Mouse (Mus musculus): ENCODE measurements around the gene Dhrs7b.

Gene Dhrs7b

DNA sequence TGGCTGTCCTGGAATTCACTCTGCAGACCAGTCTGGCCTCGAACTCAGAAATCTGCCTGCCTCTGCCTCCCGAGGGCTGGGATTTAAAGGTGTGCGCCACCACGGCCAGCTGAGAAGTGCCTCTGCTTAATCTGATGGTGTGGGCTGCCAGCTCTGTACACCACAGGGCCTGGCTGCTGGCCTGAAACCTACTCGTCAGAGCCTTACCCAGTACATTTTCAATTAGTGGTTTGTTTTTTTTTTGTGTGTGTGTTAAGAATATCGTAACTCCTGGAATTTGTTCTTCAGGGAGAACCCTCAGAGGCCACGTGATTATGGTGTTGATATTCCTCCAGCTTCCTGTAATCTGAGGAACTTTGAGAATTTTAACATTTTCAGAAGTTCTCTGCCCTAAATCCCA lies 71.6 kb downstream of the Dhrs7b start:
- no peak for DNase-seq

DNA sequence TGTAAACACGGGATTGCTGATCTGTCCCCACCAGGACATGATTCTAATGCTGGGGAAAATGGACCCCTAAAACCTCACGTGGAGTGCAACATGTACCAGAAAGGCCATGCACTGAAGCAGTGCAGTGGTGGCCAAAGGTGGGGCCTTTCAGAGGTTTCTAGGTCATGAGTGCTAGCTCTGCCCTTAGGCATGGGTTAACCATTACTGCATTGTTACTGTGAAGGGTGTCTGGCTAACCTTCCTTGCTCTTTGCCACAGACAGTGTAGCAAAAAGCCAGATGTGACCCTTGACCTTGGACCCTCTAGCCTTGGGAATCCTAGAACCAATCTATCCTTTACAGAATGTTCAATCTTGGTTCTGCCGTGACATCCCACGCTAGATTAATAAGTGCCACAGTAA lies 72.1 kb downstream of the Dhrs7b start:
- DNase-seq: peak; percentile 34

DNA sequence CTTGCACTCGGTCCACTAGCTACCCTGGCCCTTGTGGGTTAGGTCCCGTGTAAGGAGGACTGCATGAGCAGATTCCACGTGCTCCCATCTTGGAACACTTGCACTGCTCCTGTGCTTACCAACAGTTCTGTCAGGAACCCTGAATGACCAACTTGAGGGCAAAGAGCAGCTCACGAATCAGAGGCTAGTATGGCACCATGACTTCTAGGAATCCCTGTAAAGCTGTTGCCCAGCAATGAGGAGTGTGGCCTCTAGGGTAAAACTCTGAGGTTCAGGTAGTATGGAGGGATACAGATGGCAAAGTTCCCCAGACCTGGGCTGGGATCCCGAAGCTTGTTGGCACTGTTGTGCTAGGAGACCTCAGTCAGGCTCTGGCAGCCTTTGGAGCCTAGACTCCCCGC lies 73.2 kb downstream of the Dhrs7b start:
- DNase-seq: no peak

DNA sequence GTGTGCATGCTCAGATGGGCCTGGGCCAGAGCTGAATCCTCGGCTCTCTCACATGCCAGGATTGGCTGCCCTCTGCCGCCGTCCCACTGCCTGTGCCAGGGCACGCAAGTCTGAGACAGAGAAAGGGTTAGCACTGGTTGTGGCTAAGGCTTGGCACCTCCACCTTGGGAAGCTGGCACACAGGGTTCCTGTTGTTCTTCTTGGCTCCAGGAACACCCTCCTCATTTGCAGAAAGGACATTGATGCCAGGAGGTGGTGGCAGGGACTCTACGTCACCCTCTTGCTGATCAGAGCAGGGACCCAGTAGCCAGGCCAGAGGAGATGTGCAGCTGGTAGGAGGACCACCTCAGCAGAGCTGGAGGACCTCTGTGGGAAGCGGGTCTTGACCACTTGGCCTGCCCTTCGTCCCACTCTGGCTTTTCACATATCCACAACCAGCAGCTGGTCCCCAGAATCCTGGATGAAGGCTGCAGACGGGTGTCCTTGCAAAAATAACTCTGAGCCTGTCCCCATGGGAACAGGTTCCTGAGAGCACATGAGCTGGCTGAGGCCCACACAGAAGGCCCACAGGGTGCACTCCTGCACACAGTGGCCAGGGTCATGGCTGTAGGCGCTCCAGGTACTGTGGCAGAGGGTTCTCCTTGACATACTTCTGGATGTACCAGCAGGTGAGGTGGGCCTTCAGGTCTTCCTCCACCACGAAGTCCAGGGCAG lies 75.1 kb downstream of the Dhrs7b start:
- DNase-seq: no peak

- no peak for DNase-seq
Measured at GRCm38 (mm10) chr11:60906449-60906848, 76.0 kb downstream of the Dhrs7b start.

DNA sequence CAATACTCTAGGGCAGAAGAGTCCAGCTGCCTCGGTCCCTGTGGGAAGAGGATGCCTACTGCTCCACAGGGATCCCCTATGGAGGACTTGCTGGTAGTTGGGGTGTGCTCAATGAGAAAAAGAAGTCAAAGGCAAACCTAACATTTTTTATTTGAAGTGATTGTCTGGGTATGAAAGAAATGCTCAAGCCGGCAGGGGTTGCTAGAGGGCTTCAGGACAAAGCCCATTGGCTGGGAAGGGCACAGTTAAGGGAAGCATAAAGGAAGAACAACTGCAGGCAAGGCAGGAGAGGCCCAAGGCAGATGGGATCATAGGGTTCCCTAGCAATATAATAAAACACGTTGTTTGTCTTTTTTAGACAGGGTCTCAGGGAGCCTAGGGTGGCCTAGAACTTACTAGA lies 77.6 kb downstream of the Dhrs7b start:
- DNase-seq: peak; percentile 46

DNA sequence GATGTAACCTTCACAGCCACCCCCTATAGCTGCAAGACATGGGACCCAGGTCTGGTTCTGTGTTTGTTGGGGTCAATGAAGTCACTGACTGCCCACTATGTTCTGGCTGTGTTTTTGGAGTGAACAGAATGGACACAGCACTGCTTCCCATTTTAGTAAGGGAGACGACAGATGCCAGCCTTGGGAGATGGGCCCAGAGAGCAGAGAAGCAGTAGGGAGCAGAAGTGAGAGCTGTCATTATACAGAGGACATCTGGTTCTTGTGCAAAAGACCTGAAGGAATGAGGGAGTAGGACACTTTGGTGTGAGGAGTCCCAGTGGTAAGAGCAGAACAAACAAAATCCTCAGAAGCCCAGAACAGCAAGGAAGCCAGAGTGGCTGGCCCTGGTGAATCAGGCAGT lies 79.2 kb downstream of the Dhrs7b start:
- DNase-seq: no peak

Data from kidney, postnatal 10 days (tissue).